Mouse (Mus musculus) ES-E14 (cell line): ENCODE measurements at regions not wholly inside any gene's neighbourhood (a gene's known extent, or its start where the extent isn't known, plus 50 kb on each side); places are given as distances from the start of the nearest gene placed in this dataset.

Experiments
- HCFC1 ChIP-seq: IDR thresholded peaks from 2 replicates; pipeline ENCODE4 v1.6.1; 2012; ENCODE audit warnings: low read length, inconsistent platforms, borderline replicate concordance; ENCODE audit not compliant: insufficient read depth
- MAFK ChIP-seq: IDR thresholded peaks from 2 replicates; pipeline ENCODE4 v1.6.1; 2014; ENCODE audit warnings: mild to moderate bottlenecking, low read depth, low read length, inconsistent platforms; ENCODE audit not compliant: insufficient read depth
- ZC3H11A ChIP-seq: IDR thresholded peaks from 2 replicates; pipeline ENCODE4 v1.6.1; 2012; ENCODE audit warnings: low read depth, mild to moderate bottlenecking, inconsistent platforms, low read length, borderline replicate concordance
- ZNF384 ChIP-seq: IDR thresholded peaks from 2 replicates; pipeline ENCODE4 v1.6.1; 2012; ENCODE audit warnings: low read depth, low read length, inconsistent platforms

DNA sequence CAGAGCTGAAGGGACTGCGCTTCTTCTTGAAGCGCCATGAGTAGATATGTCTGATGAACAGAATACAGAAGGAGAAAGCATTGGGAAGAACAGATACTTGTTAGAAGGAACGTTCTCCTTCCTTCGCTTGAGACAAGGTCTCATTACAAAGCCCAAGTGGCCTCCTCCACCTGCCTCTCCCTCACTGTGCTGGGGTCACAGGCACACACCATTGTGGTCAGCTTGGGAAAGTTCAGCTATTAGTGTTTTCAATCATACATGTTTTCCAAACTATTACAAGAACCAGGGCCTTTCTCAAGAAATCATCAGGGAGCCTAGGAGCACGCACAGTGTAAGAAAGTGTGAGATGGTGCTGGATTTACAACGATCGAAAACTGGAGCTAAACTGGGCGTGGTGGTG lies 445.0 kb downstream of the Sox2 start:
- TF ChIP-seq HCFC1 (no peak), ZC3H11A (no peak), ZNF384 (no peak), MAFK (no peak)
